Mouse (Mus musculus): ENCODE measurements around the gene Map3k13.
"Not testable (repeated sequence)": the region's sequence is repeated elsewhere in the genome, so short reads cannot be mapped to it uniquely, and the experiment has no call there.

Gene Map3k13

GRCm38 (mm10) chr16:21807786-21808185 lies 13.6 kb downstream of the Map3k13 start:
- DNase-seq (ENCODE audit: low spot score in 2 of 2), result not testable (repeated sequence)

DNA sequence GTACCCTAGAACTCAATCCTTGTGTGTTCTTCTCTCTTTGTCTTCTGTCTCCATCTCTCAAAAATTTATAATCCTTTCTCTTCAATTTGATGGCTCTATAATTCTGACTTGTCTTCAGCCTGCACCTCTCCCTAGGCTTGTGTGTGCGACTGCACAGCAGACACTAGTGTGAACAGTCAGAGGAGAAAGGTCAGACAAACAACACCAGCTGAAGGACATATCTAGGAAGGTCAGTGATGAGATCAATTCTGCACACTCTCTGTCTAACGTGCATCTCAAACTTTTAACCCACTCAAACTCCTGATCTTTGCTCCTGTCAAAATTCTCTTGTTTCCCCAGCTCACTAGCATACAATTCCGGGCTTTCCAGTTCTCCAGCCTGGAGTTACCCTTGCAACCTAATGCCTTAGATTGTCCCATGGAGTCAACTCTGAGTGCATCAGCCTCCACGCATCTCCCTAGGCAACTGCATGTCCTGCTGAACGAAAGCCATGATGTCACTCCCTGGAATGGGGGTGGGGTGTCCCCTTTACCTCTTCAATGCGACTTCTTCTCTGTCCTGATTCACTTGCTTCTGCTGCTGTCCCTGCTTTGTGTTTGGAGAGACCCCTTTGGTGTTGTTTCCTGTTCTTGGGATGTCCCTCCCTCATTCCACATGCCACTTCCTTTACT lies 19.2 kb downstream of the Map3k13 start:
- DNase-seq (ENCODE audit: low spot score in 2 of 2), result no peak

- DNase-seq (ENCODE audit: low spot score in 2 of 2), result peak; percentile 27 to 35
Measured at GRCm38 (mm10) chr16:21814861-21815668, 20.9 kb downstream of the Map3k13 start.

GRCm38 (mm10) chr16:21815669-21816010 lies 21.5 kb downstream of the Map3k13 start:
- no peak for DNase-seq (ENCODE audit: low spot score in 2 of 2)

- DNase-seq (ENCODE audit: low spot score in 2 of 2), result peak in 1 of 2 experiments; percentile 16
Measured at GRCm38 (mm10) chr16:21818132-21818531, 24.0 kb downstream of the Map3k13 start.

DNA sequence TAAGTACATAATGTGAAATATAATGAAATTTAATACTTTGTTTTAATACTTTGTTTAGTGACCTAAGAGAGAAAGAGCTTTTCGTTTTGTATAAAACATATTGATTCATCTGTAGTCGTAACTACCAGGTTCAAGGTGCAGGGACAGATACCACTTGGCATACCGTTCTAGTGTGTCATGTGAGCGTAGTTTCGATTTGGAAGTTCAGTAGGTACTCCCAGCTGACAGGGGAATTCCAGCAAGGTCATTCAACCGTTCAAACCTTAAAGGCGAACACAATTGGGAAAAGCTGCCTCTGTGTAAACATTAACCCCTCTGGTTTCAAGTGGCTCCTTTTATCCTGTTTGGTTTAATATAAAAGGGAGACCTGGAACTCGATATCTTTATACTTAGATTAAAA lies 24.5 kb downstream of the Map3k13 start:
- DNase-seq (ENCODE audit: low spot score in 2 of 2), result no peak

GRCm38 (mm10) chr16:21825612-21826031 lies 31.5 kb downstream of the Map3k13 start:
- DNase-seq (ENCODE audit: low spot score in 2 of 2), result no peak

DNA sequence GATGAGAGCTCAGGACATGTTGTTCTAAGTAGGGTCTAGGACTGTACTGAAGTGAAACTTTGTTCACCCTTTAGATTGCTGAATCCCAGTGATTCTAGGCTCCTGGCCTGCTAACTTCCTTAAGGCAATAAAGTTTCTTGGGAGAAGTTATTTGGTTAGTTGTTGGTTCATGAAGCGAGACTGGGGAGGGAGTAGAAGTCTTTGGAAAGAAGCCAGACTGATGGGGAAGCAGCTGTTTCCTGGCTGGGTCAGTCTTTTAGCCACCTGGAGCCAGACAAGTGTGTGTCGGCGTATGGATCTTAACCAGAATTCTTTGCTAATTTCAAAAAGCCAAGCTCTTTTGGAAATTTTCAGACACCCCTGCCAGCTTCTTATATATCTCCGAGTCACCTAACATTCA lies 33.0 kb downstream of the Map3k13 start:
- DNase-seq (ENCODE audit: low spot score in 2 of 2), result no peak

DNA sequence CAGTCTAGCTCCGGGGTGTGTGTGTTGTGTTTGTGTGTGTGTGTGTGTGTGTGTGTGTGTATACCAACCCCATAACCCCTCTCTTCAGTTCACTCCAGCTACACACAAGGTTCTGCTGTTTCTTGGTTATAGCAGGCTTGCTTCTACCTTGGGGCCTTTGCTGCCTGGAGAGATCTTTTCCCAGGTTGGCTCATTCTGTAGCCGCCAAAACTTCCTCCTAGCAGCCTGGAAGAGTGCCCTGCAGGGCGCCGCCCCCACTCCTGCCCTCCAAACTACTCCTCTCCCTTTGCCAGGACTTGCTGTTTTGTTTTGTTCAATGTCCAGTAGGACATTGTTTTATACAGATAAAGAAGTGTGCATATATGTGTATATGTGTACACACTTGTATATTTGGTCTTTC lies 33.4 kb downstream of the Map3k13 start:
- DNase-seq (ENCODE audit: low spot score in 2 of 2), result no peak

DNA sequence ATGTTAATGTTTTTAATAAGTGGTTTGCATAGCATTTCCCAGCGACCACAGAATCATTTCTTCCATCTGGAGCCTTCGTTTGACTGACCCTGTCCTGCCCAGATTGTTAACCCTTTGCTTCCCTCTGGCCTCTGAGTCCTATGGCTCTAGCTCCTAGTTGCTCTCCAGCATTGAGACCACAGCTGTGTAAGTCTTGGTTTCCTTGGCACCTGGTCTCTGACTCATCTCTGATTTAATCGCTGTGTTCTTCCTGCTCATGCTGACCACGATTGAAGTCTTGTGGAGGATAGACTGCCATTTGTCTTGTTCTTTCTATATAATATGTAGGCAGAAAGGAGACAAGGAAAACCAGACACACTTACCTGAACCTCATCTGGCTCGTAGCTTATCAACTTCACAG lies 35.6 kb downstream of the Map3k13 start:
- DNase-seq (ENCODE audit: low spot score in 2 of 2), result no peak

DNA sequence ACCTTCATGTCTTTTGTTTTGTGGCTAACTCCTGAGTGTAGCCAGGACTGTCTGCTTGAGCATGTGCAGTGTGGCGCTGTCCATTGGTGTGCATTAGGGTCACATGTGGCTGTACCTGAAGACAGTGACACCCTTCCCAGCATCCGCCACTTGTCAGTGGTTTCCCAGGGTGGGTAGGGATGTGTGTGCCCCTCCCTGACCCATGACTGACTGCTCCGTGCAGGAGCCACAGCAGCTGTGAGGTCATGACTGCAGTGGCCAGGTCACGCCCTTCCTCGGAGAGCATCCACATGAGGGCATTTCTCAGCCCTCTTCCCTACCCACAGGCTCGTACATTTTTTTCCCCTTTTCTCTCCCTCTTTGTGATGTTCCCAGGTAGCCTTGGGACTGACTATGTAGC lies 36.6 kb downstream of the Map3k13 start:
- DNase-seq (ENCODE audit: low spot score in 2 of 2), result no peak

DNA sequence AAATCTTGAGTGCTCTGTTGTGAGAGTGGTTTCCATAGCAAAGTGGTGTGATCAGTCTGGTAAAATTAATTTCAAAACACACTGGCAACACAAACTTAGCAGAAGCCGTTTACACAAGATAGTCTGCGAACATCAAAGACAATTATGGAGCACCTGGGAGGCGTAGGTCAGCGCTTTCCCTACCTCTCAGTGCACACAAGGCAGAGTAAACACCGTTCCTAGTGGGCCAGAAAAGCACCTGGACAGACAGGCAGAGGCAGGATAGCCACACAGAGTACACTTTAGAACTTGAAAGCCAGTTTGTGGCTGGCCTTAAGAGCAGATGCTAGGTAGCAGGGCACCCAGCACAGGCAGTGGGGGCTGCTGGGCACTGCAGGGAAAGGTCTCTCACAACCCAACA lies 37.6 kb downstream of the Map3k13 start:
- DNase-seq (ENCODE audit: low spot score in 2 of 2), result no peak

DNA sequence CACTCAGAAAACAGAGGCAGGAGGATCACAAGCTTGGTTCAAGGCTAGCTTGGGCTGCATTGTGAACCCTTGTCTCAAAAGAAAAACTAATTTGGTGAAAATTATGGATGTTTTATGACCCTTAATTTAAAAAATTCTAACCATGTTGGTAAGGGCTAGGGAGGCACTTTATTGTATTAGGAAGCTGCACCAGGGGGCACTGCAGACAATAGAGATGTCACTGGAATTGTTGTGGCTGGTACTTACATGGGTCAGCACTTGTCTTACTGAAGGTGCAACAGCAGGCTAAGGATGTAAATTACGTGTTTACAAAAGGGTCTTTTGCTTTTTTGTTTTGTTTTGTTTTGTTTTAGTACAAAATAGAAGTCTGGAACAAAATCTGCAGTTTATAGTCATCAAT lies 39.3 kb downstream of the Map3k13 start:
- no peak for DNase-seq (ENCODE audit: low spot score in 2 of 2)

DNA sequence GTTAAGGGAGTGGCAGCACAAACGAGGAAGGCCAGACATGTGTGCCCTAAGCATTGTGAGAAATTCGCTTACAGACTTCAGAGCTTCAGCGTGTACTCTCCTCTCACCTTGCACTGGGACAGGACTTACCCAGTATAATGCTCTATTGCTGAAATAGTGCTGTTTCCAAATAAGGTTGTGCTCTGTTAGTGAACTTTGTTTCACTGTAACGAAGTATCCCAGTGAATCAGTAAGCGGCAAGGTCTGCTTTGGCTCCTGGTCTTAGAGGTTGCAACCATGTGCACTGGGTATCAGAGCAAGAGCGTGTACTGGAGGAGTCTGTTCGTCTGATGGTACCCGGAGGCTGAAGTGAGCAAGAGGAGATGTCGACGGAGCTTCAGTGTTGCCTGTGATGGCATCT lies 39.8 kb downstream of the Map3k13 start:
- DNase-seq (ENCODE audit: low spot score in 2 of 2), result no peak

- no peak for DNase-seq (ENCODE audit: low spot score in 2 of 2)
Measured at GRCm38 (mm10) chr16:21834866-21835583, 40.9 kb downstream of the Map3k13 start.

- DNase-seq (ENCODE audit: low spot score in 2 of 2), result no peak
Measured at GRCm38 (mm10) chr16:21835584-21835931, 41.4 kb downstream of the Map3k13 start.

DNA sequence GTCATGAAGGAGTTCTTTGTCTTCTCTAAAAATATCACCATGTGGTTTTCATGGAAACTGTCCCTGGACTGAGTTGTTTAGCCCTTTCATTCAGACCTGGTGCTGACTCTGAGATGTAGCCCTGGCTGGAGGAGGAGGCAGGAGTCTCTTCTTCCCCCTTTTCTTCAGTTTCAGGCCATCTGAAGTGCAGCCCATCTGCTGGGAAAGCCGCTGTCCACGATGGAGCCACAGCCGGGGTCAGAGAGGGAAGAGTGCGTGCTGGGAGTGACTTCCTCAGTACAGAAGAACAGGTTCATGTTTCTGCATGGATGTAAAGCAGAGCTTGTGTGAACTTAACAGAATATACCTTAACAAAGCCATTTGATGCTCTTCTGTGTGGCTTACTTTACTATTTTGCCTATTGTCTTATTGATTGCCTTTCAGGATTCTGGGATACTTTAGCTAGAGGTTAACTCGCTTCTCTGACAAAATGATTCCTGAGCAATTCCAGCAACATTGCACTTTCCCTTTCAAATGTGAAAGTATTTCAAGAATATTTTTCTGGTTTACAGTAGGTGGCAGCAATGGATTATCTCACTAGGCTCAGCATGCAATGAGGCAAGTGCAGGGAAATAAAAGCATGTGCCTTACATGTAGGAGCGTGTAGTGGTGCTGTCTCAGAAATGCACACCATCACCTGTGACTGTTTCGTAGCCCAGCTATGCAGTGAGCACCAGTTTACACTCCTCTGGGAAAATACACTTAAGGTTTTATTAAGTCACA lies 42.3 kb downstream of the Map3k13 start:
- no peak for DNase-seq (ENCODE audit: low spot score in 2 of 2)

DNA sequence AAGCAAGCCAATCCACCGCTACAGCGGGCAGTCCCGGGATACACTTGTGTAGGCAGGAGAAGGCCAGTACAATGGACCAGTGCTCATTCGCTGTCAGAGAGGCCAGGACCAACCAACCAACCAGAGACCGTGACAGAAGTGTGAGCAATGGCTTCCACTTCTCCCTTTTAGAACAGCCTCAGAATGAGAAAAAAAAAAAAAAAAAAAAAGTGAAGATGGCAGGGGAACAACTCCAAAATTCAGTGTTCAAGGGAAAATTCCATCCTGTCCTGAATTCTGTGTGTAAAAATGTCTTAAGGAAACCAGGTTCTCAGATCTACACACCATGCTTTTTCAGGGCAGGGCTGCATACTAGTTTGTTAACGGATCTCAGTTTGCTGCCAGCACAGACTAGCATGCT lies 43.5 kb downstream of the Map3k13 start:
- DNase-seq (ENCODE audit: low spot score in 2 of 2), result no peak

DNA sequence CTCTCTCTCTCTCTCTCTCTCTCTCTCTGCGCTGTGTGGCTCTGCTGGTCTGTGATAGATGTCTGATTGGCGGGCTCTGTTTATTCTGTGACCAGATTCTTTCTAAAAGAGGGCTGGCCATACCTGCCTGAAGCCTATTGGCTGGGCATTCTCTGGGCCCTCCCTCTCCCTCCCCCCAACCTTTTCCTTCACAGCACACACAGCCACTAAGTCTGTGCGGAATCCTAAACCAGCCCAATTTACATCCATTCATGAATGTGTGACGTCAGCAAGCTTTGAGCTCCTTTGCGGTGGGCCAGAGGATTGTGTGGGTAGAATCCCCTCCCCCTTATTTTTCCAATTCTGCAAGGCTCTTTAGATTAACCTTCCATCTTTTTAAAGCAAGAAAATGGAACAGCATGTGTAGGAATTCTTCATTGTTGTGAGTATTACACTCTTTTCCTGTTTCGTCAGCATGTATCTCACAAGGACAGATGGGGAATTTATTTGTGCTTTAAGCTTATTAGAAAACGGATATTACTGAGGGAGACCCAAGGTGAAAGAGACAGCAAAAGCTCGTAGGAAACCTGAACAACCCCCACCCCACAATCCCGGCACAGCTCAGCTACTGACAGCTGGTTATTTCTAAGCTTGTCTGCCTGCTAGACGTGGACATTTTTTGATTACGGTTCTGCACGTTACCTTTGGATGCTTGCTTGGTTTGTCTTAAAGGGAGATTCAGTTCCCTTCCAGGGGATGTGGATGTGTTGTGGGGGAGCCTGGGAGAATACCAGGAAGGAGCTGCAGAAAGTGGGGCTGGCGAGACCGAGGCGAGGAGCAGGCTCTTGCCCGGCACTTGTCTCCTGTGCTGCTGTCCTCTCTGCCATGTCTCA lies 51.9 kb downstream of the Map3k13 start:
- peak; percentile 22 to 39 for DNase-seq (ENCODE audit: low spot score in 2 of 2)

GRCm38 (mm10) chr16:21848444-21848843 lies 54.3 kb downstream of the Map3k13 start:
- no peak for DNase-seq (ENCODE audit: low spot score in 2 of 2)

DNA sequence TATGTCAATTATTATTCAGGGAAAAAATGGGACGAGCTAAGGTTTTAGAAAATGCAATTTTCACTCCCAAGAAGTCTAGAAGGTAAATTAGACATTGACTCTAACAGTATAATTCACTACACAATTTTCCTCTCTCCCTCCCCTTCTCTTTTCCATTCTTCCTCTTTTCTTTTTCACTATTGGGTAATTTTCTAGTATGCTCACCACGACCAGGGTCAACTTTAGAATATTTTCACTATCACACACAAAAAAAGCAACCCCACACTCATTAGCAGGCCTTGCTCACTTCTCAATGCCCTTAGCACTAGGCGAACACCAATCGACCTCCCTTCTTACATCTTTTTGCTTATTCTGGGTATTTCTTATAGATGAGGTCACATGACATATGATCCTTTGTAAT lies 54.7 kb downstream of the Map3k13 start:
- no peak for DNase-seq (ENCODE audit: low spot score in 2 of 2)

All from urinary bladder, adult 18-20 months (tissue).